15 mouse cellular contexts compared by ENCODE assay signal in the genomic region with DNA sequence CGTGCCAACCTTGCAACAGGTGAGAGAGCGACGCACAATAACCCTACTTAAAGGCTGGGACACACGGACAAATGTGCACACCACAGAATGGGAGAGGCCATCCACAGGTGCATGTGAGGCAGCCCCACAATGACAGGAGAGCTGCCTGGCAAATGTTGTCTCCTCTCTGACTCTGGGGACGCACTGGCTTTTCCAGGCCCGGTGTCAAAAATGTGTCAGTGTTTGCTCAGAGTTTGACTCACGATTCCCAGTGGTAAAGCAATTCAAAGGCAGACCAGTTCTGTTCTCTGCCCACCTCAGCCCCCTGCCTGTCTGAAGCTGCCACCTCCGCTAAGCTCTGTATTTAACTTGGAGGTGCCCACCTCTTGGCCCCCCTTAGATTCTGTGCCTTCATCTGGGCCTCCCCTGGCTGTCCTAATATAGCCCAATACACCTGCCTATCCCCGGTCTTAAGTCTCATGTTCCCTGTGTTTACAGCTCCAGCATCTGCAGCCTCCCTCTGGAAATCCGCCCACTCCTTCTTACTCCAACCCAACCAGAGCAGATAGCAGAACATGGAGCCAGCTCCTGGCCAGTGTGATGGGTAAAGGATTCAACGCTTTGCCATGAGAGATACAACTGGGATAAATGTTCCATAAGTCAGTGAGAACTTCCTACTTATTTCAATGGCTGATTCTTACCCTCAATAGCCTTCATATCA.
A peak's percentile ranks its signal among the peaks of the same experiment; 100 is the strongest.
DNase-seq lines count a peak whose midpoint lies in the region; ATAC-seq and TF ChIP-seq lines count a peak whose summit lies in the region.
"Had no signal": no experiment of that assay in that cellular context is flagged by ENCODE, and none has a peak within 500 bp of the region (broad histone marks: within the 10 kb centered on the region; RNA-seq: fewer than 3 reads in every experiment).

No protein-coding gene starts in this region.

- H3K36me3 ChIP-seq in lung, embryonic 15.5 days = no peaks in the 10 kb centered on the region
- H3K36me3 ChIP-seq in myocyte (ENCODE audit: control insufficient read depth, insufficient read depth) = no peaks in the 10 kb centered on the region
- no peaks in the 10 kb centered on the region for H3K36me3 ChIP-seq in forebrain, embryonic 16.5 days (ENCODE audit: control insufficient read depth, insufficient read depth)
- H3K36me3 ChIP-seq: embryonic facial prominence, embryonic 15.5 days; hindbrain, embryonic 15.5 days; midbrain, embryonic 10.5 days had no signal

- H3K79me2 ChIP-seq in myocyte (ENCODE audit: control insufficient read depth, insufficient read depth) = peaks cover 95% of the 10 kb centered on the region

- H3K4me2 ChIP-seq in lung, embryonic 15.5 days = no peak overlapping the region
- peak overlapping the region; percentile 60 for H3K4me2 ChIP-seq in myocyte (ENCODE audit: low read depth)
- H3K4me2 ChIP-seq in forebrain, embryonic 16.5 days (ENCODE audit: low read length) = no peak overlapping the region
- H3K4me2 ChIP-seq: embryonic facial prominence, embryonic 15.5 days; hindbrain, embryonic 15.5 days had no signal

- peaks cover 45% of the 10 kb centered on the region for H3K4me1 ChIP-seq in lung, embryonic 15.5 days
- peaks cover 71% of the 10 kb centered on the region for H3K4me1 ChIP-seq in forebrain, embryonic 16.5 days (replicated peaks; ENCODE audit: control insufficient read depth, insufficient read depth, low read length)

- no peak overlapping the region for H3K4me3 ChIP-seq in lung, embryonic 15.5 days
- H3K4me3 ChIP-seq in myocyte = no peak overlapping the region
- H3K4me3 ChIP-seq in forebrain, embryonic 16.5 days (replicated peaks; ENCODE audit: low read length) = no peak overlapping the region
- H3K4me3 ChIP-seq: embryonic facial prominence, embryonic 15.5 days; hindbrain, embryonic 15.5 days; midbrain, embryonic 10.5 days had no signal

- ATAC-seq in frontal cortex, adult (ENCODE audit: low TSS enrichment) = 0 out of 2 replicates have a peak, but pooled peaks have one; percentile 3
- ATAC-seq in lung, embryonic 15.5 days (ENCODE audit: borderline replicate concordance, extremely low read depth, low FRiP score, low TSS enrichment) = no peak
- ATAC-seq in forebrain, embryonic 16.5 days = no peak
- ATAC-seq: forebrain, postnatal 0 days; liver, postnatal 0 days had no signal

- H3K9ac ChIP-seq in lung, embryonic 15.5 days = no peak overlapping the region
- no peak overlapping the region for H3K9ac ChIP-seq in forebrain, embryonic 16.5 days (replicated peaks; ENCODE audit: low read depth, low read length)
- H3K9ac ChIP-seq: embryonic facial prominence, embryonic 15.5 days; forebrain, postnatal 0 days; hindbrain, embryonic 15.5 days; liver, postnatal 0 days had no signal

- no peak overlapping the region for H3ac ChIP-seq in myocyte (ENCODE audit: control insufficient read depth, insufficient read length)

- H3K9me3 ChIP-seq in lung, embryonic 15.5 days = no peaks in the 10 kb centered on the region
- no peaks in the 10 kb centered on the region for H3K9me3 ChIP-seq in forebrain, embryonic 16.5 days (ENCODE audit: control insufficient read depth, low read length)
- H3K9me3 ChIP-seq: embryonic facial prominence, embryonic 15.5 days; hindbrain, embryonic 15.5 days; midbrain, embryonic 10.5 days had no signal

- WGBS in lung, embryonic 15.5 days = 64% methylated on average over 11 of the region's 11 CpGs
- 66% methylated on average over 11 of the region's 11 CpGs for WGBS in forebrain, embryonic 16.5 days

- H3K27me3 ChIP-seq in lung, embryonic 15.5 days = no peaks in the 10 kb centered on the region
- H3K27me3 ChIP-seq in myocyte (ENCODE audit: control insufficient read depth, insufficient read depth, insufficient read length) = no peaks in the 10 kb centered on the region
- no peaks in the 10 kb centered on the region for H3K27me3 ChIP-seq in forebrain, embryonic 16.5 days (replicated peaks; ENCODE audit: control insufficient read depth, insufficient read depth, low read length)
- H3K27me3 ChIP-seq: embryonic facial prominence, embryonic 15.5 days; hindbrain, embryonic 15.5 days had no signal

- intact Hi-C loops in gastrocnemius, postnatal 14 days (cut with DNase I; ENCODE audit: low total_unique reads) = no loop called here

- TF ChIP-seq POLR2A in myocyte (IDR thresholded peaks at IDR 0.05; ENCODE audit: insufficient read length, low read depth) = no peak

- no peak for DNase-seq in frontal cortex, postnatal 25 days (ENCODE audit: low spot score in 2 of 2)
- DNase-seq in lung, postnatal 25 days (ENCODE audit: low spot score) = no peak
- peak; percentile 24 for DNase-seq in gastrocnemius, postnatal 14 days
- no peak for DNase-seq in spleen, adult 12 weeks (ENCODE audit: low spot score)
- DNase-seq: forebrain, postnatal 0 days; layer of hippocampus, adult 9-11 months; left cerebral cortex, postnatal 4 days; liver, postnatal 0 days had no signal

- H3K27ac ChIP-seq in lung, embryonic 15.5 days = peak overlapping the region; percentile 12; the same call in 1 of the 2 replicates
- H3K27ac ChIP-seq in forebrain, embryonic 16.5 days (ENCODE audit: low read length) = no peak overlapping the region
- H3K27ac ChIP-seq: embryonic facial prominence, embryonic 15.5 days; hindbrain, embryonic 15.5 days; midbrain, embryonic 10.5 days had no signal

TF ChIP-seq in myocyte, 11 proteins besides CTCF, POLR2A, EP300 and RAD21:
- TF ChIP-seq MYOD1 (IDR thresholded peaks at IDR 0.05; ENCODE audit: control insufficient read depth in 1 of 3, insufficient read length in 2 of 3, low read depth in 2 of 3) (peak; percentile 66 to 99 (median 99)), MYOG (IDR thresholded peaks at IDR 0.05; ENCODE audit: control insufficient read depth in 1 of 3, insufficient read depth in 1 of 3, insufficient read length in 2 of 3, low read depth in 2 of 3) (peak; percentile 78 to 100 (median 99)), TCF3 (IDR thresholded peaks at IDR 0.05; ENCODE audit: insufficient read length, low read depth) (peak; percentile 96), TCF12 (IDR thresholded peaks at IDR 0.05; ENCODE audit: insufficient read depth, poor library complexity, severe bottlenecking) (peak; percentile 85), E2F4 (IDR thresholded peaks at IDR 0.05; ENCODE audit: insufficient read depth) (no peak), MAX (IDR thresholded peaks at IDR 0.05; ENCODE audit: low read depth) (no peak), POLR2AphosphoS2 (IDR thresholded peaks at IDR 0.05; ENCODE audit: insufficient read length, low read depth) (peak; percentile 26), USF1 (IDR thresholded peaks at IDR 0.05; ENCODE audit: low read depth) (no peak), SRF (IDR thresholded peaks at IDR 0.05; ENCODE audit: control insufficient read depth, insufficient read length, low read depth) (peak; percentile 55), REST (IDR thresholded peaks at IDR 0.05; ENCODE audit: insufficient read depth, insufficient read length) (no peak), CEBPB (IDR thresholded peaks at IDR 0.05; ENCODE audit: insufficient read depth, poor library complexity, severe bottlenecking) (no peak)
